Mouse (Mus musculus) embryonic facial prominence, embryonic 11.5 days (tissue): ENCODE data around the gene Terb1. TPM values are rescaled to one million over a fixed set of nuclear protein-coding genes. Genes with fewer than 3 reads are reported as not detected.

Source experiments
- ATAC-seq: fragments of 200-750 bp; cut with Nextera tagmentation; replicated peaks from 2 replicates; pipeline ENCODE4 v1.8.0; 2017; ENCODE audit warnings: low read depth; ENCODE audit not compliant: insufficient number of reproducible peaks, low FRiP score, low TSS enrichment
- DNase-seq: peaks from one replicate; pipeline ENCODE4 v3.0.0-alpha.2; 2015; ENCODE audit warnings: low spot score
- H3K27ac ChIP-seq: fragments of 300-500 bp; sonication (generic); replicated peaks from 2 replicates; pipeline ENCODE4 v1.5.1; 2014; ENCODE audit warnings: mild to moderate bottlenecking, low read depth, low read length, control low read depth
- H3K27me3 ChIP-seq: fragments of 300-500 bp; sonication (generic); 2 replicates; pipeline ENCODE4 v1.6.1; 2014; ENCODE audit warnings: mild to moderate bottlenecking, low read length, moderate library complexity, mixed read lengths; ENCODE audit not compliant: control insufficient read depth, insufficient read depth
- H3K36me3 ChIP-seq: fragments of 300-500 bp; sonication (generic); replicated peaks from 2 replicates; pipeline ENCODE4 v1.6.1; 2014; ENCODE audit warnings: low read depth, mild to moderate bottlenecking, low read length, moderate library complexity, mixed read lengths; ENCODE audit not compliant: control insufficient read depth, insufficient read depth
- H3K4me1 ChIP-seq: fragments of 300-500 bp; sonication (generic); 2 replicates; pipeline ENCODE4 v1.6.1; 2014; ENCODE audit warnings: low read length, mixed read lengths; ENCODE audit not compliant: control insufficient read depth, insufficient read depth
- H3K4me2 ChIP-seq: fragments of 300-500 bp; sonication (generic); 2 replicates; pipeline ENCODE4 v1.6.1; 2014; ENCODE audit warnings: low read depth, mild to moderate bottlenecking, control low read depth, low read length, moderate library complexity
- H3K4me3 ChIP-seq: fragments of 300-500 bp; sonication (generic); 2 replicates; pipeline ENCODE4 v1.5.1; 2014; ENCODE audit warnings: low read depth, low read length, control low read depth
- H3K9ac ChIP-seq: fragments of 300-500 bp; sonication (generic); replicated peaks from 2 replicates; pipeline ENCODE4 v1.6.1; 2014; ENCODE audit warnings: mild to moderate bottlenecking, control low read depth, low read length
- H3K9me3 ChIP-seq: fragments of 300-500 bp; sonication (generic); replicated peaks from 2 replicates; pipeline ENCODE4 v1.6.1; 2016; ENCODE audit warnings: mild to moderate bottlenecking, low read length, inconsistent platforms, mixed read lengths; ENCODE audit not compliant: control insufficient read depth
- WGBS: fragments of 180-500 bp; shearing (Covaris S2); extraction: QIAGEN DNeasy Blood & Tissue Kit; methylation state at CpG from one replicate; pipeline ENCODE4 v1.1.7; 2014; 5-methylcytosine and 5-hydroxymethylcytosine counted together
- polyA plus RNA-seq: library from polyadenylated mRNA; unstranded; fragments of >200 nt; fragmentation: Nextera tagmentation; extraction: Ambion mirVana; gene quantifications from 2 replicates; pipeline ENCODE4 v1.2.1, GENCODE M21; 2014

Gene Terb1
- polyA plus RNA-seq, 1 experiment from 2014 or later, result 0.39 TPM

- Histone ChIP-seq H3K27me3 (no peaks in the 10 kb centered on the region), H3K4me1 (no peaks in the 10 kb centered on the region), H3K27ac (no peak overlapping the region), H3K9ac (no peak overlapping the region), H3K4me3 (no peak overlapping the region), H3K4me2 (no peak overlapping the region), H3K9me3 (no peaks in the 10 kb centered on the region), H3K36me3 (no peaks in the 10 kb centered on the region)
- DNase-seq (no peak), ATAC-seq (no peak)
- WGBS, result 75% methylated on average over 6 of the region's 6 CpGs
These were observed 103.2 kb downstream of the Terb1 start for GRCm38 (mm10) chr8:104406340-104407128.

GRCm38 (mm10) chr8:104405430-104406187 is 104.1 kb downstream of the Terb1 start:
- ATAC-seq, result no peak
- no peak overlapping the region for H3K27ac ChIP-seq
- H3K9me3 ChIP-seq, result no peaks in the 10 kb centered on the region
- no peaks in the 10 kb centered on the region for H3K27me3 ChIP-seq
- no peaks in the 10 kb centered on the region for H3K4me1 ChIP-seq
- no peak for DNase-seq
- H3K4me2 ChIP-seq, result no peak overlapping the region
- WGBS, result 70% methylated on average over 15 of the region's 15 CpGs
- H3K9ac ChIP-seq, result no peak overlapping the region
- no peaks in the 10 kb centered on the region for H3K36me3 ChIP-seq
- no peak overlapping the region for H3K4me3 ChIP-seq

- DNase-seq (peak; percentile 31), ATAC-seq (no peak)
- H3K4me1 ChIP-seq, result no peaks in the 10 kb centered on the region
- H3K36me3 ChIP-seq, result no peaks in the 10 kb centered on the region
- H3K27ac ChIP-seq, result no peak overlapping the region
- WGBS, result 67% methylated on average over 3 of the region's 3 CpGs
- H3K4me3 ChIP-seq, result no peak overlapping the region
- no peak overlapping the region for H3K9ac ChIP-seq
- H3K9me3 ChIP-seq, result no peaks in the 10 kb centered on the region
- no peaks in the 10 kb centered on the region for H3K27me3 ChIP-seq
- H3K4me2 ChIP-seq, result no peak overlapping the region
These were observed 106.1 kb downstream of the Terb1 start for GRCm38 (mm10) chr8:104403596-104403995.

Other genes with a start within 250 kb of the Terb1 start
- not detected in 2 replicates for gene Cmtm2a, start 216.7 kb downstream of the Terb1 start, polyA plus RNA-seq
- not detected in 2 replicates for gene Gm45711, start 199.8 kb downstream of the Terb1 start, polyA plus RNA-seq
- not detected in 2 replicates for gene Cmtm1, start 199.8 kb downstream of the Terb1 start, polyA plus RNA-seq
- not detected in 2 replicates for gene Gm11020, start 188.3 kb downstream of the Terb1 start, polyA plus RNA-seq
- gene Cmtm2b, start 187.7 kb downstream of the Terb1 start, polyA plus RNA-seq, result not detected in 2 replicates
- gene Cmtm3, start 170.5 kb downstream of the Terb1 start, polyA plus RNA-seq, result 131 and 139 TPM in 2 replicates
- 3.3 and 3.8 TPM in 2 replicates for gene Cmtm4, start 114.1 kb downstream of the Terb1 start, polyA plus RNA-seq
- gene Dync1li2, start 66.9 kb downstream of the Terb1 start, polyA plus RNA-seq, result 63.1 and 66.6 TPM in 2 replicates
- gene Nae1, start 24.7 kb upstream of the Terb1 start, polyA plus RNA-seq, result 133 and 163 TPM in 2 replicates
- 0.64 and 1.5 TPM in 2 replicates for gene Car7, start 24.8 kb upstream of the Terb1 start, polyA plus RNA-seq
- gene Pdp2, start 81.5 kb upstream of the Terb1 start, polyA plus RNA-seq, result 14.1 and 15.6 TPM in 2 replicates
- gene Cdh16, start 114.5 kb upstream of the Terb1 start, polyA plus RNA-seq, result not detected in 2 replicates
- 2.2 and 3.6 TPM in 2 replicates for gene Rrad, start 121.4 kb upstream of the Terb1 start, polyA plus RNA-seq
- 79.7 and 82.5 TPM in 2 replicates for gene Ciao2b, start 132.1 kb upstream of the Terb1 start, polyA plus RNA-seq
- not detected in 2 replicates for gene Ces2a, start 224.1 kb upstream of the Terb1 start, polyA plus RNA-seq